ENCODE assay signal across 8 mouse cellular contexts in the genomic region with DNA sequence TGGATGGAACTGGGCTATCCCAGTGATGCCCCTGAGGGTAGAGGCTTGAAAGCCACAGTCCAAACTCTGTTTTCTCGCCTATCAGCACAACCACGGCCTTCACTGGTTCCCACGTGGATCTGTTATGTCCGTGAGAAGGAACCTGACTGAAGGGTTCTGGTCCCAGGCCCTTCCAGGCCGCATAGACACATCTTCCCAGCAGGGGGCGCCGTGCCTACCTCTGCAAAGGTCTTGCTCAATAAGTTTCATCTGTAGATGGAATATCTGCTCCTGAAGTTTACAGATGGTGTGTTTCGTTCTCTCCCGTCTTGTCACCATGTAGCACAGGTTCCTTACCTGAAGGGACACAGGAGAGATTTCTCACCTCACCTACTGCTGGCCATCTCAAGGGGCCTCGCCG. TPM values are rescaled to one million over a fixed set of nuclear protein-coding genes. Genes with fewer than 3 reads are reported as not detected.
A peak's percentile ranks its signal among the peaks of the same experiment; 100 is the strongest.
DNase-seq lines count a peak whose midpoint lies in the region; ATAC-seq and TF ChIP-seq lines count a peak whose summit lies in the region.

No protein-coding gene starts in this region.

- DNase-seq in midbrain, embryonic 10.5 days (ENCODE audit: low spot score), result peak; percentile 75
- peak; percentile 87 to 91 for DNase-seq in adrenal gland, postnatal 36 days
- DNase-seq in kidney, postnatal 14 days, result peak; percentile 82
- DNase-seq in lung, adult 2 months, result peak; percentile 81
- DNase-seq in right cerebral cortex, postnatal 10 days (ENCODE audit: low spot score in 2 of 2), result peak; percentile 62 to 80
- DNase-seq in urinary bladder, postnatal 14 days (ENCODE audit: low spot score), result peak; percentile 86

- H3K36me3 ChIP-seq in midbrain, embryonic 10.5 days, result 0 out of 2 replicates have a peak, but pooled peaks cover 2% of the 10 kb centered on the region
- H3K36me3 ChIP-seq in midbrain, embryonic 13.5 days, result no peaks in the 10 kb centered on the region

- no peak overlapping the region for H3K4me2 ChIP-seq in midbrain, embryonic 13.5 days (replicated peaks)

- H3K9ac ChIP-seq in midbrain, embryonic 13.5 days (replicated peaks), result no peak overlapping the region

- no peak for TF ChIP-seq POLR2A in lung, adult 2 months (IDR thresholded peaks at IDR 0.05; ENCODE audit: borderline replicate concordance, extremely low read depth, low read depth, low read length)

- no peak for ATAC-seq in midbrain, embryonic 13.5 days
- ATAC-seq in erythroblast, adult 5-6 weeks (replicated peaks; ENCODE audit: low FRiP score, poor library complexity, severe bottlenecking), result peak; percentile 64

- H3K27me3 ChIP-seq in midbrain, embryonic 10.5 days (ENCODE audit: low read depth, poor library complexity, severe bottlenecking), result no peaks in the 10 kb centered on the region
- no peaks in the 10 kb centered on the region for H3K27me3 ChIP-seq in midbrain, embryonic 13.5 days

- peaks cover 32% of the 10 kb centered on the region for H3K4me1 ChIP-seq in midbrain, embryonic 10.5 days
- H3K4me1 ChIP-seq in midbrain, embryonic 13.5 days (replicated peaks), result peaks cover 14% of the 10 kb centered on the region
- no peaks in the 10 kb centered on the region; the same call in 1 of the 2 replicates for H3K4me1 ChIP-seq in lung, adult 2 months (ENCODE audit: control insufficient read depth, insufficient read depth, low read length)

- no peak overlapping the region for H3K4me3 ChIP-seq in midbrain, embryonic 10.5 days
- H3K4me3 ChIP-seq in midbrain, embryonic 13.5 days (replicated peaks), result no peak overlapping the region
- no peak overlapping the region for H3K4me3 ChIP-seq in lung, adult 2 months (replicated peaks; ENCODE audit: extremely low read depth, low read depth, low read length)

- 0 out of 2 replicates have a peak overlapping the region, but pooled peaks have one; percentile 20 for H3K27ac ChIP-seq in midbrain, embryonic 10.5 days (replicated peaks)
- no peak overlapping the region for H3K27ac ChIP-seq in midbrain, embryonic 13.5 days

- peak; percentile 83 for TF ChIP-seq CTCF in lung, adult 2 months (IDR thresholded peaks at IDR 0.05; ENCODE audit: insufficient read depth, low read length)

- H3K9me3 ChIP-seq in midbrain, embryonic 10.5 days (replicated peaks), result no peaks in the 10 kb centered on the region
- no peaks in the 10 kb centered on the region for H3K9me3 ChIP-seq in midbrain, embryonic 13.5 days

- 50% methylated on average over 11 of the region's 11 CpGs for WGBS in midbrain, embryonic 10.5 days
- 39% methylated on average over 11 of the region's 11 CpGs for WGBS in midbrain, embryonic 13.5 days
- 21% methylated on average over 11 of the region's 11 CpGs for WGBS in lung, adult 2 months

RNA-seq across cellular contexts. Expression of a gene that starts 36.6 kb away (rescaled TPM):
- polyA plus RNA-seq in midbrain, embryonic 10.5 days (2016; fragmentation: Nextera tagmentation; extraction: Ambion mirVana), result 0.41 and 0.47 TPM in 2 replicates
- 0.31 and 0.32 TPM in 2 replicates for polyA plus RNA-seq in midbrain, embryonic 13.5 days (2015; fragmentation: Nextera tagmentation; extraction: Ambion mirVana)
- 10 to 100 TPM; 17.8 to 18.3 TPM for total RNA-seq in adrenal gland, postnatal 36 days (2021)
- 1.7 and 3.8 TPM in 2 replicates for total RNA-seq in erythroblast, adult 5-6 weeks (2015; ENCODE audit: low replicate concordance)
- total RNA-seq in erythroblast, adult 5-6 weeks (2017; ENCODE audit: low replicate concordance), result 2.4 and 2.6 TPM in 2 replicates
- polyA plus RNA-seq in lung, adult 2 months (2012; rRNA removed), result 23.6 and 33.3 TPM in 2 replicates

RNA-seq across cellular contexts. Expression of a gene that starts 57.4 kb away (rescaled TPM):
- 124 and 125 TPM in 2 replicates for polyA plus RNA-seq in midbrain, embryonic 10.5 days (2016; fragmentation: Nextera tagmentation; extraction: Ambion mirVana)
- polyA plus RNA-seq in midbrain, embryonic 13.5 days (2015; fragmentation: Nextera tagmentation; extraction: Ambion mirVana), result 150 and 167 TPM in 2 replicates
- 100 to 1,000 TPM in 1 of 2 experiments, 10 to 100 TPM in 1; 95.5 to 112 TPM for total RNA-seq in adrenal gland, postnatal 36 days (2021)
- 46.6 and 58.4 TPM in 2 replicates for total RNA-seq in erythroblast, adult 5-6 weeks (2015; ENCODE audit: low replicate concordance)
- total RNA-seq in erythroblast, adult 5-6 weeks (2017; ENCODE audit: low replicate concordance), result 10.6 and 21.3 TPM in 2 replicates
- polyA plus RNA-seq in lung, adult 2 months (2012; rRNA removed), result 13.1 and 24.9 TPM in 2 replicates

RNA-seq across cellular contexts. Expression of a gene that starts 57.4 kb away (rescaled TPM):
- polyA plus RNA-seq in midbrain, embryonic 10.5 days (2016; fragmentation: Nextera tagmentation; extraction: Ambion mirVana), result 12.9 and 14.8 TPM in 2 replicates
- polyA plus RNA-seq in midbrain, embryonic 13.5 days (2015; fragmentation: Nextera tagmentation; extraction: Ambion mirVana), result 13.8 and 14.9 TPM in 2 replicates
- 10 to 100 TPM; 33.9 to 34.9 TPM for total RNA-seq in adrenal gland, postnatal 36 days (2021)
- total RNA-seq in erythroblast, adult 5-6 weeks (2015; ENCODE audit: low replicate concordance), result 4.2 and 7.3 TPM in 2 replicates
- 2.0 and 2.6 TPM in 2 replicates for total RNA-seq in erythroblast, adult 5-6 weeks (2017; ENCODE audit: low replicate concordance)
- 11.9 and 12.9 TPM in 2 replicates for polyA plus RNA-seq in lung, adult 2 months (2012; rRNA removed)

Comparison
In these comparisons a context has a peak if more than half of its experiments do, and no peak if none do; other contexts are left out.
1. RNA of a gene that starts 36.6 kb away (polyA plus RNA-seq): 23.6 to 33.3 TPM in lung, adult 2 months; 0.41 to 0.47 TPM in midbrain, embryonic 10.5 days and 0.31 to 0.32 TPM in midbrain, embryonic 13.5 days; every median in the first group is over 10 times any median in the second.
2. Peak in every context shown above with its lines, with median percentiles within 50 percentile points of each other: DNase-seq.